Comparison of ENCODE assay signal across 7 mouse cellular contexts in genomic region chr15:77842047-77842843, GRCm38 (mm10). TPM values are rescaled to one million over a fixed set of nuclear protein-coding genes. Genes with fewer than 3 reads are reported as not detected.
DNase-seq lines count a peak whose midpoint lies in the region; ATAC-seq lines count a peak whose summit lies in the region.

Gene Myh9, minus strand, starts transcription at chr15:77842175.

- H3K36me3 ChIP-seq in embryonic facial prominence, embryonic 11.5 days (replicated peaks; ENCODE audit: control insufficient read depth, insufficient read depth, low read depth, low read length): no peaks in the 10 kb centered on the region
- no peaks in the 10 kb centered on the region for H3K36me3 ChIP-seq in limb, embryonic 10.5 days
- H3K36me3 ChIP-seq in midbrain, embryonic 13.5 days: no peaks in the 10 kb centered on the region

- H3K9ac ChIP-seq in embryonic facial prominence, embryonic 11.5 days (replicated peaks; ENCODE audit: low read length): peak within 1 kb of the TSS; percentile 82
- peak within 1 kb of the TSS; percentile 80 for H3K9ac ChIP-seq in midbrain, embryonic 13.5 days (replicated peaks)

- ATAC-seq in embryonic facial prominence, embryonic 11.5 days (replicated peaks; ENCODE audit: insufficient number of reproducible peaks, low FRiP score, low TSS enrichment, low read depth): peak; percentile 98
- peak; percentile 70 for ATAC-seq in granulocyte monocyte progenitor cell, adult 5-6 weeks (replicated peaks; ENCODE audit: poor library complexity, severe bottlenecking)
- ATAC-seq in midbrain, embryonic 13.5 days: peak; percentile 99

- no peaks in the 10 kb centered on the region for H3K9me3 ChIP-seq in embryonic facial prominence, embryonic 11.5 days (replicated peaks; ENCODE audit: control insufficient read depth, low read length)
- H3K9me3 ChIP-seq in limb, embryonic 10.5 days (replicated peaks): no peaks in the 10 kb centered on the region
- no peaks in the 10 kb centered on the region for H3K9me3 ChIP-seq in midbrain, embryonic 13.5 days

- H3K4me1 ChIP-seq in embryonic facial prominence, embryonic 11.5 days (ENCODE audit: control insufficient read depth, insufficient read depth, low read length): peaks cover 2% of the 10 kb centered on the region; the same call in 1 of the 2 replicates
- peaks cover 42% of the 10 kb centered on the region for H3K4me1 ChIP-seq in limb, embryonic 10.5 days
- H3K4me1 ChIP-seq in midbrain, embryonic 13.5 days (replicated peaks): peaks cover 38% of the 10 kb centered on the region

- under 1% methylated on average over 37 of the region's 46 CpGs for WGBS in embryonic facial prominence, embryonic 11.5 days
- WGBS in limb, embryonic 10.5 days: under 1% methylated on average over 46 of the region's 46 CpGs
- WGBS in midbrain, embryonic 13.5 days: under 1% methylated on average over 46 of the region's 46 CpGs

- peak within 1 kb of the TSS; percentile 66 for H3K27ac ChIP-seq in embryonic facial prominence, embryonic 11.5 days (replicated peaks; ENCODE audit: low read depth, low read length)
- H3K27ac ChIP-seq in limb, embryonic 10.5 days: peak within 1 kb of the TSS; percentile 94
- H3K27ac ChIP-seq in midbrain, embryonic 13.5 days: peak within 1 kb of the TSS; percentile 83

- DNase-seq in adrenal gland, postnatal 14 days: peak; percentile 99
- peak; percentile 100 for DNase-seq in embryonic facial prominence, embryonic 11.5 days (ENCODE audit: low spot score)
- peak; percentile 100 for DNase-seq in kidney, adult 11 months
- peak; percentile 97 for DNase-seq in limb, embryonic 10.5 days (ENCODE audit: low spot score)
- DNase-seq in spleen, adult 12 weeks (ENCODE audit: low spot score): peak; percentile 96

- H3K4me2 ChIP-seq in embryonic facial prominence, embryonic 11.5 days (ENCODE audit: low read depth, low read length): peak within 1 kb of the TSS; percentile 83
- H3K4me2 ChIP-seq in midbrain, embryonic 13.5 days (replicated peaks): peak within 1 kb of the TSS; percentile 95

- peak within 1 kb of the TSS; percentile 92 for H3K4me3 ChIP-seq in embryonic facial prominence, embryonic 11.5 days (ENCODE audit: low read depth, low read length)
- peak within 1 kb of the TSS; percentile 75 for H3K4me3 ChIP-seq in limb, embryonic 10.5 days
- H3K4me3 ChIP-seq in midbrain, embryonic 13.5 days (replicated peaks): peak within 1 kb of the TSS; percentile 85

- H3K27me3 ChIP-seq in embryonic facial prominence, embryonic 11.5 days (ENCODE audit: control insufficient read depth, insufficient read depth, low read length): no peaks in the 10 kb centered on the region
- H3K27me3 ChIP-seq in limb, embryonic 10.5 days (ENCODE audit: low read depth, poor library complexity, severe bottlenecking): no peaks in the 10 kb centered on the region
- H3K27me3 ChIP-seq in midbrain, embryonic 13.5 days: peaks cover 13% of the 10 kb centered on the region; the same call in 1 of the 2 replicates

RNA-seq across cellular contexts. Expression of gene Myh9, which starts in this region (rescaled TPM):
- total RNA-seq in adrenal gland, postnatal 14 days (2021): 280 and 301 TPM in 2 replicates
- 23.4 and 25.1 TPM in 2 replicates for polyA plus RNA-seq in embryonic facial prominence, embryonic 11.5 days (2014; fragmentation: Nextera tagmentation; extraction: Ambion mirVana)
- total RNA-seq in granulocyte monocyte progenitor cell, adult 5-6 weeks (2014; fragmentation: Nextera tagmentation): 199 and 315 TPM in 2 replicates
- total RNA-seq in granulocyte monocyte progenitor cell, adult 5-6 weeks (2017): 285 and 305 TPM in 2 replicates
- polyA plus RNA-seq in limb, embryonic 10.5 days (2016; fragmentation: Nextera tagmentation; extraction: Ambion mirVana): 30.6 and 39.2 TPM in 2 replicates
- polyA plus RNA-seq in midbrain, embryonic 13.5 days (2015; fragmentation: Nextera tagmentation; extraction: Ambion mirVana): 11.8 and 14.1 TPM in 2 replicates

Comparison
In these comparisons a context has a peak if more than half of its experiments do, and no peak if none do; other contexts are left out.
1. Peak in every context shown above with its lines: DNase-seq, ATAC-seq, H3K4me3 ChIP-seq and H3K27ac ChIP-seq.